Mouse (Mus musculus) cerebellum, postnatal 10 days (tissue): ENCODE data around the gene AC109138.7.
"Not testable (repeated sequence)": the region's sequence is repeated elsewhere in the genome, so short reads cannot be mapped to it uniquely, and the experiment has no call there.

Source experiments
- DNase-seq, 2 experiments: peaks; one replicate each; pipeline ENCODE4 v3.0.0; 2021; ENCODE audit warnings: mixed read lengths in 2 of 2

Gene AC109138.7

GRCm38 (mm10) chr19:4218784-4219183 is 4.6 kb downstream of the AC109138.7 start:
- DNase-seq, result no peak

- peak; percentile 60 to 65 for DNase-seq
These were observed 5.8 kb downstream of the AC109138.7 start for GRCm38 (mm10) chr19:4219943-4220342.

DNA sequence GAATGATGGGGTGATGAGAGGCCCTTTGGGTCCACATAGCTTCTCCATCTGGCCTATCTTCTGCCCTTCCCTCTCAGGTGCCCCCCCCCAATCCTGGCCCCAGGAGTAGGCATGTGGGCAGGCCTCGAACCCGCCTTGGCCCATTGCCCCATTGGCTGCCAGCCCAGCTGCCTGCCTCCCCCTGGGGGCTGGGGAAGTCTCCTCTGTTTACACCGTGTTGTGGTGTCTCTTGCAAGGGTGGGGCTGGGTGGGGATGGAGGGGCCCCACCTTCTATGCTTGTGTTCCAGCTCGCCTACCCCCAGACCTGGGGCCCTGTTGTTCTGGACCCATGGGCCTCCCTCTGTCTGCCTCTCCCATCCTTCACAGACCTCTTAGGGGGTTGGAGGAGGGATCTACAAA is 6.3 kb downstream of the AC109138.7 start:
- DNase-seq, result peak; percentile 80 to 81

DNA sequence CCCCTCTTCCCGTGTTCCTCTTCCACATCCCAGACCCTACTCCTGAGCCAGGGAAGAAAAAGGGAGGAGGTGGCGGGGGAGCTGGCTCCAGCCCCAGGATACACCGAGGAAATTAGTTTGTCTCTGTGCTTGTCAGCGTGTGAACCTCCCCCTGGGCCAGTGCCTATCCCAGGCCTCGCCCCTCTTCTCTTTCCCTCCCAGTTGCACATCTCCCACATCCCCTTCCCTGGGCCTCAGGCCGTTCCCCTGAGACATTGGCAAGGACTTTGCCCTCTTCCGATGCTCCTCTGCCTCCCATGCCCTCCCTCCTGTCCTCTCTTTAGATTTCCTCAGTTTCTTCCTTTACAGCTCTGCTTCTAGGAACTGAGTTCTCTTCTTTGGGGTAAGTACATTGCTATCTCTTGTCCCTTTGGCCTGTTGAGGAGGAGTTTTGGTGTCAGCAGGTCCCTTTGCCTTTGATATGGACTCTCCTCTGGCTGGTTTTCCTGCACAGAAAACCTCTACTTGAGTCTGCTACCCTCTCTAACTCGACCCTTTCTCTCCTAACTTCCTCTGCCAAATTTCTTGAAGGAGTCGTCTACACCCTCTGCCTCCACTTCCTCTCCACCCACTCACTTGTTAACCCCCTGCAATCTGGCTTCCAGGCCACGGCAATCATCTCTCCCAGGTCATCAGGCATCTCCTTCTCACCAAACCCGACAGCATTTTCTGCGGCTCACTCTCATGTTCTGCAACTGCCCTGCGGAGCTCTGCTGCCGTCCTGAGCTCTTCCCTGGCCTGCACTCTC is 7.0 kb downstream of the AC109138.7 start:
- peak in 1 of 2 experiments; percentile 56 for DNase-seq

DNA sequence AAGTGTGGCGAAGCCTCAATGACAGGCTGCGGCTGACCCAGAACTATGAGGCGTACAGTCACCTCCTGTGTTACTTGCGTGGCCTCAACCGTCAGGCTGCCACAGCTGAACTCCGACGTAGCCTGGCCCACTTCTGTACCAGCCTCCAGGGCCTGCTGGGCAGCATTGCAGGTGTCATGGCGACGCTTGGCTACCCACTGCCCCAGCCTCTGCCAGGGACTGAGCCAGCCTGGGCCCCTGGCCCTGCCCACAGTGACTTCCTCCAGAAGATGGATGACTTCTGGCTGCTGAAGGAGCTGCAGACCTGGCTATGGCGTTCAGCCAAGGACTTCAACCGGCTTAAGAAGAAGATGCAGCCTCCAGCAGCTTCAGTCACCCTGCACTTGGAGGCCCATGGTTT is 8.0 kb downstream of the AC109138.7 start:
- peak; percentile 43 to 56 for DNase-seq

GRCm38 (mm10) chr19:4226779-4227178 is 12.6 kb downstream of the AC109138.7 start:
- no peak for DNase-seq

DNA sequence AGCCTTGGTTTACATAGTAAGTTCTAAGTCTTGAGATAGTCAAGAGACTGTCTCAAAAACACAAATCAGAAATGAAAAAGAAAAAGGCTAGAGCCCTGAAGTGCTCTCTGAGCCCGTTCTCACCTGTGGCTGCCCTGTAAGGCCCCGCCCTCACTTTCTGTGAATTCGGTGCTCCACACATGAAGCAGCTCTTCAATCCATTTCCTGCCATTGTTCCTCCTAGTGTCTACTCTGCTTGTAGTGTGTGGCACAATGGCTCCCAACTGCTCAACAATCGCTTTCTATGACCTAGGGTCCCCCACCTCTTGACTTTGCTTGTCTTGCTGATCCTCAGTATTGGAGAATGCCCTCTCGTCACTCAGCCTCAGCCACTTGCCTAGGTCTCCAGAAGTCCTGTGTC is 13.3 kb downstream of the AC109138.7 start:
- no peak for DNase-seq

DNA sequence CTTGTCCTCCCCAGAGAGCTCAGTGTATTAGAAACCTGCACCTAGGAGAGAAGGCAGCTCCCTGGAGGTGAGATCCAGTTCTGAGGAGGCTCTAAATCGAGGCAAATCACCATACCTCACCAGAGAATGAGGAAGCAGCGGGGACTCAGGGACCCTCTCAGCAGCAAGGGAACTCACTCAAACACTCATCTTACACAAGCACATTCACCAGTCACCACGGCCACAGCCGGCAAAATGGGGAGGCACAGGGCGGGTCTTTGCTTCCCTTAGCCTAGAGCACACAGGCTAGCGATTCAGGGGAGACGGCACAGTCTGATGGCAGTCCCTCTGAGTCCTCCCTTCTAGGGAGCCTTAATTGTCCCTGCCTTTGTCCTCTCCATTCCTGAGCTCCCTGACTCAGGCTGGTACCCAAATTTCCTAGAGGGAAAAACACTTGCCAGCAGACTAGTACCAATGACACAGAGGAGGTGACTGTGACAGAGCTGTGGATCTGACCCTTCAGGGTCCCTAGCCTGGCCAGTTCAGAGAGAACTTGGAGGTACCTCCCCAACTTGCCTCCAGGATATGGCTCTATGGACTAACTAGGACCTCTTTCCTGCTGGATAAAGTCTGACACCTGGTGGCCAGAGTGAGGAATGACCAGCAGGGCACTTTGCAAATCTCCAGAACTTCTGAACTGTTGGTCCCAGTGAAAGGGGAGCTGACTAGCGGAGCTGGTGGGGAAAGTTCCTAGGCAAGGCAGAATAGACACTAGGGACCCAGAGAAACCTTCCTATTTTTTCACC is 13.9 kb downstream of the AC109138.7 start:
- peak; percentile 82 to 86 for DNase-seq

- no peak for DNase-seq
These were observed 14.7 kb downstream of the AC109138.7 start for GRCm38 (mm10) chr19:4228891-4229290.

GRCm38 (mm10) chr19:4229451-4230076 is 15.4 kb downstream of the AC109138.7 start:
- peak in 1 of 2 experiments; percentile 19 for DNase-seq

GRCm38 (mm10) chr19:4230415-4230814 is 16.3 kb downstream of the AC109138.7 start:
- no peak for DNase-seq

- DNase-seq, result peak; percentile 99
These were observed 17.4 kb downstream of the AC109138.7 start, which contains the start of gene Pold4 for GRCm38 (mm10) chr19:4231253-4232185. Gene Pold4 (plus strand): TSS chr19:4231899.

- DNase-seq, result no peak
These were observed 18.0 kb downstream of the AC109138.7 start for GRCm38 (mm10) chr19:4232186-4232572.

DNA sequence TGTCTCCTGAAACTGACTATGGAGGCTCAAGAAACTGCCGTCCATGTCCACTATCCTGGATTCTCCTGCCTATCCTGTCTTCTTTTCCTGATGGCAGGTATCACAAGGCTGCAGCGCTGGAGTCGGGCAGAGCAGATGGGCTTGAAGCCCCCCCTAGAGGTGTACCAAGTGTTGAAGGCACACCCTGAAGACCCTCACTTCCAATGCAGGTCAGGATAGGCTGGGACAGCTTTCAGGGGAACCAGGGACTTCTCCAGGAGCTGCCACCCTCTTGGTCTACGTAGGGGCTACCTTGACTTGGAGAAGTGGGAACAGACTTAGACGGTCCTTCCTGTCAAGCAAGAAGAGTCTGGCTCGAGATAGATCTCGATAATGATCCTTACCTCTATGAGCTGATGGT is 18.5 kb downstream of the AC109138.7 start:
- no peak for DNase-seq

GRCm38 (mm10) chr19:4234548-4234947 is 20.4 kb downstream of the AC109138.7 start:
- DNase-seq, result no peak

- DNase-seq, result no peak
These were observed 26.1 kb downstream of the AC109138.7 start for GRCm38 (mm10) chr19:4240247-4240668.

DNA sequence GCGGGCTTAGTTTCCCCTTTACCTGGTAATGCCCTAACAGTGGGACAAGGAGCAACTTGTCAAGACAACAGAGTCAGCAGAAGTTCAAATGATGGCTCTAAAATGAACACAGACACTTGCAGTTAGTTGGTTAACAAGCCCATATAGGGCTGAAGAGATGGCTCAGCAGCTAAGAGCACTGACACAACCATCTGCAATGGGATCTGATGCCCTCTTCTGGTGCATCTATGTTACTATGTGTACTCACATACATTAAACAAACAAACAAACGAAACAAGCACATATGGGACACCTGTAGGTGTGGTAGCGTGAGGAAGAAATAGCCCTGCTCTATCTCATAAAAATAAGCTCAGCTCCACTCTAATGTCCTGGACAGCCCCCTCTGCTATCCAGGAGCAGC is 28.3 kb downstream of the AC109138.7 start:
- no peak for DNase-seq

- no peak for DNase-seq
These were observed 30.6 kb downstream of the AC109138.7 start for GRCm38 (mm10) chr19:4244775-4245174.

DNA sequence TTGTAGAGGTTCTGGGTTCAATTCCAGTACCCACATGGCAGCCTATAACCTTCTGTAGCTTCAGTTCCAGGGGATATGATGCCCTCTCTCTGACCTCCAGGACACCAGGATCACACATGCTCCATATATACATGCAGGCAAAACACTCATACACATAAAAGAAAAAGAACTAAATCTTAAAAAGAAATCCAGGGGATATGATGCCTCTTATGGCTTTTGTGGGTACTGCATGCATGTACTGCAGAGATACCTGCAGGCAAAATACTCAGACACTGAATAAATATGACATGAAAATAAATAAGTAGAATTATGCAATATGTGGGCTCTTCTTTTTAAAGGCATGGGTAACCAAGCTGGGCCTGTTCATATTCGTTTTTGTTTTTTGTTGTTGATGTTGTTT is 32.9 kb downstream of the AC109138.7 start:
- DNase-seq, result no peak

GRCm38 (mm10) chr19:4248683-4249082 is 34.5 kb downstream of the AC109138.7 start:
- DNase-seq, result not testable (repeated sequence)

DNA sequence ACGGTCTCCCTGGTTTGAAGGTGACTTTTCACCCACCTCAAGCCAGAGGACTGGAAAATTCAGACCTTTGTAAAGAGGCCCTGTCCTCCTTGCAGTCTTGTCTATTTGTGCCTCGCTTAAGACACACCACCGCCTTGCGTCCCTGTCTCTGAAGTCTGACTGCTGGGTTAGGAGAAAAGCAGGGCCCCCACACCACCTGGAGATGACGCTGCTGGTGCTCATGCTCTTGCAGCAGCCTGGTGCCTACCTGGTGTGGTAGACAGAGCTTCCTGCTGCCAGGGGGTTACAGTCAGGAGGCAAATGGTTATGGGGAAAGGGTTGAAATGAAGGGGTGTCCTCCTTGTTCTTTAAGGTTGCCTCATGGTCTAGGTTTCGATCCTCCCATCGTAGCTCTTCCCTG is 40.1 kb downstream of the AC109138.7 start:
- DNase-seq, result no peak

DNA sequence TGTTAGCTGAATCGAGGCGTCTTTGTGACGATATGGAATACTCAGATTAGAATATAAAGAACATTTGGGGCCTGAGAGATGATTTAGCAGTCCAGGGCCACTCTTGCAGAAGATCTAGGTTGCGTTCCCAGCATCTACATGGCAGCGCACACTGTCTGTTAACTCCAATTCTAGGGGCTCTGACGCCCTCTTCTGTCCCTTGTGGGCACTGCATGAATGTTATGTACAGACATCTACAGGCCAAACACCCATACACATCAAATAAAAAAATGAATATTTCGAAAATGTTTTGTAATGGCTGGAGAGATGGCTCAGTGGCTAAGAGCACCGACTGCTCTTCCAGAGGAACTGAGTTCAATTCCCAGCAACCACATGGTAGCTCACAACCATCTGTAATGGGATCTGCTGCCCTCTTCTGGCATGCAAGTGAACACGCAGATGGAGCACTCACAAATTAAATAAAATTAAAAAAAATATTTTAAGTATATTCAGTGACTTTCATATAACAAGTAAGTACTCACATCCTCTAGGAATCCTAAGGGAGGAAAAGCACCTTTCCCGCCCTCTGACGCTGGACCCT is 41.5 kb downstream of the AC109138.7 start:
- DNase-seq, result no peak
